Mouse (Mus musculus) myocyte (in vitro differentiated cells): ENCODE measurements at regions not wholly inside any gene's neighbourhood (a gene's known extent, or its start where the extent isn't known, plus 50 kb on each side); places are given as distances from the start of the nearest gene placed in this dataset.

Experiments
- REST ChIP-seq: IDR thresholded peaks from one replicate; pipeline ENCODE4 v1.6.1; 2011; ENCODE audit warnings: mild to moderate bottlenecking, control low read depth, moderate library complexity; ENCODE audit not compliant: insufficient read depth, insufficient read length
- SRF ChIP-seq: IDR thresholded peaks from one replicate; pipeline ENCODE4 v1.6.1; 2011; ENCODE audit warnings: low read depth; ENCODE audit not compliant: control insufficient read depth, insufficient read length

- TF ChIP-seq REST (no peak), SRF (no peak)
These were observed 325.0 kb upstream of the Etaa1 start for GRCm38 (mm10) chr11:18278585-18279136.
